ENCODE assay signal across 18 mouse cellular contexts in genomic region chr11:50389011-50389410, GRCm38 (mm10). TPM values are rescaled to one million over a fixed set of nuclear protein-coding genes. Genes with fewer than 3 reads are reported as not detected.
"Had no signal": no experiment of that assay in that cellular context is flagged by ENCODE, and none has a peak within 500 bp of the region (broad histone marks: within the 10 kb centered on the region; RNA-seq: fewer than 3 reads in every experiment).

No protein-coding gene starts in this region.

- DNase-seq: kidney, adult 11 months; kidney, adult 8-10 months; kidney, postnatal 14 days; layer of hippocampus, adult 9-11 months; liver, postnatal 0 days; lung, postnatal 10 days; midbrain, embryonic 14.5 days; thymus, postnatal 25 days had no signal

- ATAC-seq: liver, postnatal 0 days had no signal

- H3K4me2 ChIP-seq: liver, embryonic 11.5 days; lung, embryonic 15.5 days; midbrain, embryonic 11.5 days; neural tube, embryonic 12.5 days had no signal

- H3K9ac ChIP-seq: liver, embryonic 14.5 days; liver, postnatal 0 days; lung, embryonic 15.5 days; neural tube, embryonic 12.5 days had no signal

- H3K27ac ChIP-seq: layer of hippocampus, adult 2 months; liver, embryonic 14.5 days; lung, embryonic 15.5 days; neural tube, embryonic 12.5 days had no signal

- H3K27me3 ChIP-seq: lung, embryonic 15.5 days; neural tube, embryonic 12.5 days had no signal

- H3K4me1 ChIP-seq: lung, embryonic 15.5 days; neural tube, embryonic 12.5 days had no signal

- H3K4me3 ChIP-seq: layer of hippocampus, adult 2 months; lung, embryonic 15.5 days; neural tube, embryonic 12.5 days had no signal

- H3K9me3 ChIP-seq: lung, embryonic 15.5 days; neural tube, embryonic 12.5 days had no signal

RNA-seq across cellular contexts. Expression of gene Cby3, which starts 34.7 kb away (rescaled TPM):
- total RNA-seq: neutrophil, adult 5-6 weeks had no signal
- polyA plus RNA-seq: limb, embryonic 11.5 days; liver, embryonic 11.5 days; liver, embryonic 14.5 days; midbrain, embryonic 11.5 days; neural tube, embryonic 12.5 days; spleen, adult 2 months; thymus, postnatal 0 days had no signal
